Mouse (Mus musculus) limb, embryonic 11.5 days (tissue): ENCODE results near the gene Prkg1. TPM values are rescaled to one million over a fixed set of nuclear protein-coding genes. Genes with fewer than 3 reads are reported as not detected.

Experiments
- ATAC-seq: fragments of 200-750 bp; cut with Nextera tagmentation; 2 replicates; pipeline ENCODE4 v1.8.0; 2017; ENCODE audit warnings: low read depth; ENCODE audit not compliant: insufficient number of reproducible peaks, low FRiP score, low TSS enrichment
- DNase-seq: peaks from one replicate; pipeline ENCODE4 v3.0.0-alpha.2; 2015; ENCODE audit warnings: low spot score
- H3K27ac ChIP-seq: fragments of 300-500 bp; sonication (generic); replicated peaks from 2 replicates; pipeline ENCODE4 v1.5.1; 2014; ENCODE audit warnings: low read depth, mild to moderate bottlenecking, low read length
- H3K27me3 ChIP-seq: fragments of 300-500 bp; sonication (generic); 2 replicates; pipeline ENCODE4 v1.6.1; 2014; ENCODE audit warnings: mild to moderate bottlenecking, low read length, mixed read lengths; ENCODE audit not compliant: control insufficient read depth, insufficient read depth
- H3K36me3 ChIP-seq: fragments of 300-500 bp; sonication (generic); 2 replicates; pipeline ENCODE4 v1.6.1; 2014; ENCODE audit warnings: mild to moderate bottlenecking, low read length, moderate library complexity, mixed read lengths; ENCODE audit not compliant: control insufficient read depth, insufficient read depth
- H3K4me1 ChIP-seq: fragments of 300-500 bp; sonication (generic); 2 replicates; pipeline ENCODE4 v1.6.1; 2014; ENCODE audit warnings: low read length, mixed read lengths; ENCODE audit not compliant: control insufficient read depth, insufficient read depth
- H3K4me2 ChIP-seq: fragments of 300-500 bp; sonication (generic); 2 replicates; pipeline ENCODE4 v1.6.1; 2014; ENCODE audit warnings: low read depth, mild to moderate bottlenecking, moderate library complexity; ENCODE audit not compliant: severe bottlenecking
- H3K4me3 ChIP-seq: fragments of 300-500 bp; sonication (generic); 2 replicates; pipeline ENCODE4 v1.5.1; 2014; ENCODE audit warnings: low read depth, low read length
- H3K9ac ChIP-seq: fragments of 300-500 bp; sonication (generic); 2 replicates; pipeline ENCODE4 v1.6.1; 2014; ENCODE audit warnings: mild to moderate bottlenecking, low read length
- H3K9me3 ChIP-seq: fragments of 300-500 bp; sonication (generic); 2 replicates; pipeline ENCODE4 v1.6.1; 2016; ENCODE audit warnings: low read length; ENCODE audit not compliant: control insufficient read depth
- WGBS: fragments of 180-500 bp; shearing (Covaris S2); extraction: QIAGEN DNeasy Blood & Tissue Kit; methylation state at CpG from one replicate; pipeline ENCODE4 v1.1.7; 2014; 5-methylcytosine and 5-hydroxymethylcytosine counted together
- polyA plus RNA-seq: library from polyadenylated mRNA; unstranded; fragments of >200 nt; fragmentation: Nextera tagmentation; extraction: Ambion mirVana; gene quantifications from 2 replicates; pipeline ENCODE4 v1.2.1, GENCODE M21; 2014

The Prkg1 gene
- polyA plus RNA-seq, 1 experiment from 2014 or later: 2.1 TPM

- no peaks in the 10 kb centered on the region for H3K36me3 ChIP-seq
- no peak overlapping the region for H3K4me2 ChIP-seq
- no peak overlapping the region for H3K27ac ChIP-seq
- ATAC-seq (no peak), DNase-seq (no peak)
- H3K4me3 ChIP-seq: no peak overlapping the region
- H3K9me3 ChIP-seq: no peaks in the 10 kb centered on the region
- 93% methylated on average over 2 of the region's 2 CpGs for WGBS
- no peaks in the 10 kb centered on the region for H3K27me3 ChIP-seq
- no peaks in the 10 kb centered on the region for H3K4me1 ChIP-seq
- no peak overlapping the region for H3K9ac ChIP-seq
Measured at GRCm38 (mm10) chr19:31505041-31505440, 259.8 kb downstream of the Prkg1 start.

- Histone ChIP-seq H3K4me1 (no peaks in the 10 kb centered on the region), H3K27me3 (no peaks in the 10 kb centered on the region), H3K27ac (no peak overlapping the region), H3K9me3 (no peaks in the 10 kb centered on the region), H3K9ac (no peak overlapping the region), H3K36me3 (no peaks in the 10 kb centered on the region), H3K4me3 (no peak overlapping the region), H3K4me2 (no peak overlapping the region)
- ATAC-seq (no peak), DNase-seq (no peak)
- WGBS: 95% methylated on average over 4 of the region's 4 CpGs
Measured at GRCm38 (mm10) chr19:31497386-31497785, 267.4 kb downstream of the Prkg1 start.

- Histone ChIP-seq H3K27ac (no peak overlapping the region), H3K9ac (no peak overlapping the region), H3K9me3 (no peaks in the 10 kb centered on the region), H3K36me3 (no peaks in the 10 kb centered on the region), H3K4me1 (no peaks in the 10 kb centered on the region), H3K4me3 (no peak overlapping the region), H3K4me2 (no peak overlapping the region), H3K27me3 (no peaks in the 10 kb centered on the region)
- ATAC-seq: no peak
- 68% methylated on average over 4 of the region's 4 CpGs for WGBS
- no peak for DNase-seq
Measured at GRCm38 (mm10) chr19:31489606-31490005, 275.2 kb downstream of the Prkg1 start.

- WGBS: 29% methylated on average over 1 of the region's 1 CpGs
- Histone ChIP-seq H3K27ac (no peak overlapping the region), H3K9me3 (no peaks in the 10 kb centered on the region), H3K9ac (no peak overlapping the region), H3K4me2 (no peak overlapping the region), H3K36me3 (no peaks in the 10 kb centered on the region), H3K4me1 (no peaks in the 10 kb centered on the region), H3K4me3 (no peak overlapping the region), H3K27me3 (no peaks in the 10 kb centered on the region)
- ATAC-seq (no peak), DNase-seq (no peak)
Measured at GRCm38 (mm10) chr19:31471766-31472165, 293.1 kb downstream of the Prkg1 start.

GRCm38 (mm10) chr19:31460188-31460587 is 304.6 kb downstream of the Prkg1 start:
- H3K27me3 ChIP-seq: no peaks in the 10 kb centered on the region
- no peaks in the 10 kb centered on the region for H3K9me3 ChIP-seq
- H3K4me1 ChIP-seq: no peaks in the 10 kb centered on the region
- H3K9ac ChIP-seq: no peak overlapping the region
- H3K4me2 ChIP-seq: no peak overlapping the region
- ATAC-seq (no peak), DNase-seq (no peak)
- no peak overlapping the region for H3K27ac ChIP-seq
- H3K4me3 ChIP-seq: no peak overlapping the region
- no peaks in the 10 kb centered on the region for H3K36me3 ChIP-seq

GRCm38 (mm10) chr19:31444101-31444500 is 320.7 kb downstream of the Prkg1 start:
- Histone ChIP-seq H3K27me3 (no peaks in the 10 kb centered on the region), H3K27ac (no peak overlapping the region), H3K4me1 (no peaks in the 10 kb centered on the region), H3K4me3 (no peak overlapping the region), H3K36me3 (no peaks in the 10 kb centered on the region), H3K4me2 (no peak overlapping the region), H3K9me3 (no peaks in the 10 kb centered on the region), H3K9ac (no peak overlapping the region)
- 81% methylated on average over 1 of the region's 1 CpGs for WGBS
- DNase-seq (no peak), ATAC-seq (no peak)

GRCm38 (mm10) chr19:31442311-31442710 is 322.5 kb downstream of the Prkg1 start:
- Histone ChIP-seq H3K4me1 (no peaks in the 10 kb centered on the region), H3K4me3 (no peak overlapping the region), H3K9ac (no peak overlapping the region), H3K36me3 (no peaks in the 10 kb centered on the region), H3K27ac (no peak overlapping the region), H3K27me3 (no peaks in the 10 kb centered on the region), H3K4me2 (no peak overlapping the region), H3K9me3 (no peaks in the 10 kb centered on the region)
- WGBS: 71% methylated on average over 3 of the region's 3 CpGs
- ATAC-seq: no peak
- DNase-seq: no peak

- no peak overlapping the region for H3K27ac ChIP-seq
- H3K9me3 ChIP-seq: no peaks in the 10 kb centered on the region
- H3K27me3 ChIP-seq: no peaks in the 10 kb centered on the region
- H3K4me2 ChIP-seq: no peak overlapping the region
- ATAC-seq (no peak), DNase-seq (no peak)
- no peaks in the 10 kb centered on the region for H3K4me1 ChIP-seq
- no peaks in the 10 kb centered on the region for H3K36me3 ChIP-seq
- H3K4me3 ChIP-seq: no peak overlapping the region
- WGBS: 87% methylated on average over 1 of the region's 1 CpGs
- no peak overlapping the region for H3K9ac ChIP-seq
Measured at GRCm38 (mm10) chr19:31433446-31433845, 331.4 kb downstream of the Prkg1 start.

GRCm38 (mm10) chr19:31431411-31431810 is 333.4 kb downstream of the Prkg1 start:
- 75% methylated on average over 2 of the region's 2 CpGs for WGBS
- Histone ChIP-seq H3K36me3 (no peaks in the 10 kb centered on the region), H3K27me3 (no peaks in the 10 kb centered on the region), H3K4me1 (no peaks in the 10 kb centered on the region), H3K4me2 (no peak overlapping the region), H3K4me3 (no peak overlapping the region), H3K27ac (no peak overlapping the region), H3K9ac (no peak overlapping the region), H3K9me3 (no peaks in the 10 kb centered on the region)
- no peak for DNase-seq
- ATAC-seq: no peak
